Mouse (Mus musculus) heart, embryonic 16.5 days (tissue): ENCODE measurements around the gene Gm7138. TPM values are rescaled to one million over a fixed set of nuclear protein-coding genes. Genes with fewer than 3 reads are reported as not detected.
A peak's percentile ranks its signal among the peaks of the same experiment; 100 is the strongest.
"Not testable (repeated sequence)": the region's sequence is repeated elsewhere in the genome, so short reads cannot be mapped to it uniquely, and the experiment has no call there.

Source experiments
- ATAC-seq: fragments of 200-750 bp; cut with Nextera tagmentation; replicated peaks from 2 replicates; pipeline ENCODE4 v1.8.0; 2017; ENCODE audit warnings: moderate number of reproducible peaks; ENCODE audit not compliant: insufficient read depth, low FRiP score; ENCODE audit errors: extremely low read depth
- H3K27ac ChIP-seq: fragments of 300-500 bp; sonication (generic); 2 replicates; pipeline ENCODE4 v1.5.1; 2014; ENCODE audit warnings: mild to moderate bottlenecking, low read length, control low read depth, moderate library complexity
- H3K27me3 ChIP-seq: fragments of 300-500 bp; sonication (generic); 2 replicates; pipeline ENCODE4 v1.6.1; 2014; ENCODE audit warnings: low read length, mixed read lengths; ENCODE audit not compliant: control insufficient read depth, insufficient read depth
- H3K36me3 ChIP-seq: fragments of 300-500 bp; sonication (generic); 2 replicates; pipeline ENCODE4 v1.6.1; 2014; ENCODE audit not compliant: control insufficient read depth, insufficient read depth
- H3K4me1 ChIP-seq: fragments of 300-500 bp; sonication (generic); 2 replicates; pipeline ENCODE4 v1.6.1; 2014; ENCODE audit warnings: low read length, mixed read lengths; ENCODE audit not compliant: control insufficient read depth, insufficient read depth
- H3K4me2 ChIP-seq: fragments of 300-500 bp; sonication (generic); 2 replicates; pipeline ENCODE4 v1.6.1; 2014; ENCODE audit warnings: low read depth, mild to moderate bottlenecking, control low read depth, low read length
- H3K4me3 ChIP-seq: fragments of 300-500 bp; sonication (generic); 2 replicates; pipeline ENCODE4 v1.5.1; 2014; ENCODE audit warnings: mild to moderate bottlenecking, control low read depth, low read length
- H3K9ac ChIP-seq: fragments of 300-500 bp; sonication (generic); 2 replicates; pipeline ENCODE4 v1.6.1; 2014; ENCODE audit warnings: low read length, control low read depth
- H3K9me3 ChIP-seq: fragments of 300-500 bp; sonication (generic); replicated peaks from 2 replicates; pipeline ENCODE4 v1.6.1; 2016; ENCODE audit warnings: low read length; ENCODE audit not compliant: control insufficient read depth
- WGBS: fragments of 180-500 bp; shearing (Covaris S2); extraction: QIAGEN DNeasy Blood & Tissue Kit; methylation state at CpG from one replicate; pipeline ENCODE4 v1.1.7; 2014; 5-methylcytosine and 5-hydroxymethylcytosine counted together
- polyA plus RNA-seq: library from polyadenylated mRNA; unstranded; fragments of >200 nt; fragmentation: Nextera tagmentation; extraction: Ambion mirVana; gene quantifications from 2 replicates; pipeline ENCODE4 v1.2.1, GENCODE M21; 2015

The Gm7138 gene
- polyA plus RNA-seq, 1 experiment from 2014 or later: not detected

DNA sequence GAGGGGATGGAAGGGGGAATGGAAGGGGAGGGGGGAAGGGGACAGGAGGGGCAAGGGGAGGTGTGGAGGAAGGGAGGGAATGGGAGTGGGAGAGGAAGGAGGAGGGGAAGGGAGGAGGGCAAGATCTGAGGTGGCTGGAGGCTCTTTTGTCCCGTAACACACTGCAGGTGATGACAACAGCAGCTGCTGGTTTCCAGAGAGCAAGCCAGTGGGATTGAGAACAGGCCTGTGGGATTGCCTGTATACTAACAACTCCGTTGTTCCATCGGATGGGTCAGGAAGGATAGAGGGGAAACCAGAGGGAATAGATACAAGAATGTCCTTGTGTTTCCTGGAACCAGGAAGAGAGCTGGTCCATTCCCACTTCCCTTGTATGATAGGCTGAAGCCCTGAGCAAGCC is 20.9 kb upstream of the Gm7138 start:
- H3K4me3 ChIP-seq: no peak overlapping the region
- no peaks in the 10 kb centered on the region for H3K9me3 ChIP-seq
- H3K9ac ChIP-seq: no peak overlapping the region
- no peak overlapping the region for H3K4me2 ChIP-seq
- ATAC-seq: peak; percentile 56; the same call in 1 of the 2 replicates
- H3K4me1 ChIP-seq: peaks cover 6% of the 10 kb centered on the region
- 6% methylated on average over 3 of the region's 3 CpGs for WGBS
- H3K27me3 ChIP-seq: no peaks in the 10 kb centered on the region
- H3K36me3 ChIP-seq: no peaks in the 10 kb centered on the region
- peak overlapping the region; percentile 17 for H3K27ac ChIP-seq

GRCm38 (mm10) chr10:77794976-77795375 is 18.2 kb upstream of the Gm7138 start, which contains the start of gene Gm9639:
Gm9639 (minus strand) TSS chr10:77795076.
- no peaks in the 10 kb centered on the region for H3K36me3 ChIP-seq
- H3K4me1 ChIP-seq: peaks cover 6% of the 10 kb centered on the region
- no peak within 1 kb of the TSS for H3K4me2 ChIP-seq
- no peak within 1 kb of the TSS for H3K9ac ChIP-seq
- H3K9me3 ChIP-seq: no peaks in the 10 kb centered on the region
- no peak within 1 kb of the TSS for H3K4me3 ChIP-seq
- WGBS: 51% methylated on average over 2 of the region's 2 CpGs
- no peak for ATAC-seq
- H3K27me3 ChIP-seq: no peaks in the 10 kb centered on the region
- no peak within 1 kb of the TSS for H3K27ac ChIP-seq

DNA sequence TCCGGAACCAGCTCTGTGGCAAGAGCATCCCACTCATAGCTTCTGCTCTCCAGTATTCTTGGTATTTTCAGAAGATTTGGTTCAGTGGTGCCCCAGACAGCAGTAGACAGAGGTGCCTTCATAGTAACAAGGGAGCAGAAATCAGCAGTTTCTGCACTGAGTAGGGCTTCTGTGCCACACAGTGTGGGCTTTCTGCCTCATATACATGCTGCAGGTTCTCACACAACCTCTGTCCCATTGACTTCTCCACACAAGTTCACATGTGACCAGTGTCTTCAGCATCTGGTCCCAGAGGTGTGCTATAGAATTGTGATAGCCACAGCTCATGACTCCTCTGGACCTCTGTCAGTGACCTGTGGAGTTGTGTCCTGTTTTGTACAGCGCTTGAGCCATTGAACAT is 11.9 kb upstream of the Gm7138 start:
- no peaks in the 10 kb centered on the region for H3K27me3 ChIP-seq
- no peaks in the 10 kb centered on the region for H3K36me3 ChIP-seq
- H3K4me3 ChIP-seq: no peak overlapping the region
- H3K27ac ChIP-seq: no peak overlapping the region
- 81% methylated on average over 2 of the region's 2 CpGs for WGBS
- H3K9me3 ChIP-seq: no peaks in the 10 kb centered on the region
- no peak overlapping the region for H3K9ac ChIP-seq
- no peak overlapping the region for H3K4me2 ChIP-seq
- ATAC-seq: no peak
- H3K4me1 ChIP-seq: no peaks in the 10 kb centered on the region

GRCm38 (mm10) chr10:77787876-77788275 is 11.1 kb upstream of the Gm7138 start, which contains the start of gene Gm7137:
Gm7137 (minus strand) TSS chr10:77788200.
- WGBS: no CpG with 5 or more reads among the region's 1 CpGs
- H3K9ac ChIP-seq, ATAC-seq, H3K36me3 ChIP-seq, H3K4me3 ChIP-seq, H3K9me3 ChIP-seq, H3K4me2 ChIP-seq, H3K4me1 ChIP-seq, H3K27me3 ChIP-seq, H3K27ac ChIP-seq: not testable (repeated sequence)

- H3K27ac ChIP-seq, H3K9me3 ChIP-seq, H3K4me1 ChIP-seq, H3K9ac ChIP-seq, H3K4me3 ChIP-seq, H3K27me3 ChIP-seq, H3K36me3 ChIP-seq, H3K4me2 ChIP-seq: not testable (repeated sequence)
- peak; percentile 73 for ATAC-seq
- WGBS: 45% methylated on average over 1 of the region's 3 CpGs
These were observed 6.7 kb upstream of the Gm7138 start for GRCm38 (mm10) chr10:77783396-77783795.

DNA sequence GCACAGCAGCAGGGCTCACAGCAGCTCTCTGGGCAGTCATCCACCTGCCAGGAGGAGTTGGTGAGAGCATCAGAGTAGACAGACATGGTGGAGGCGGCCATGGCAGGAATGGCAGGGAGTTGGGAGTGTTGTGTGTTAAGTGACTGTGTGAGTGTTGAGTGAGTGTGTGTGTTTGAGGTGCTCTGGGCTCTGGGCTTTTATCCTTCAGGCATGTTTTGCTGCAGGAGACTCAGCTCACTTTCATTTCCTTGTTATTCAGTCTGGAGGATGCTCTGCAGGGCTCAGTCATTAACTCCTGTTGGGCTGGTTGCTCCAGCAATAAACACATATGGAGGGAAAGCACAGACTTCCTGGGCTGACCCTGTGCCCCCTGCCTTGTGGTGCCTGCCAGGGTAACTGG is 5.7 kb upstream of the Gm7138 start, which contains the start of gene Gm3250:
Gene Gm3250, minus strand, starts transcription at position 101 of the 400 bp plus-strand sequence.
- H3K4me1 ChIP-seq, H3K4me2 ChIP-seq, H3K27me3 ChIP-seq, H3K9ac ChIP-seq, ATAC-seq, H3K9me3 ChIP-seq, H3K36me3 ChIP-seq, H3K27ac ChIP-seq, H3K4me3 ChIP-seq: not testable (repeated sequence)
- WGBS: 50% methylated on average over 1 of the region's 1 CpGs

DNA sequence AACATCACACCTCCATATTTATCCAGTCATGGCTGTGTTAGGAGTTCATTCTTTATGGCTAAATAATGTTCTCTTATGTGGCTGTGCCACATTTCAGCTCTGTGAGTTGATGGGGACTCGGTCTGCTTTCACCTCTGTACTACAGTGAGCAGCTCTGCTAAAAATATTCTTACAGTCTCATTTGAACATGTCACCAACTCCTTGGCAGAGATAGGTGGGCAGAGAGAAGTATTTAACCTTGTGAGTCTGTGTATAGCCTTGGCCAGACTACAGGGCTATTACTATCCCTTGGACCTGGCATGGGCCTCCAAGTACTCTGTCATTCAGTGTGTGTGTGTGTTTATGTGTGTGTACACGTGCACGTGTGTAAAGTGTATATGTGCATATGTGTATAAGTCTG is 4.6 kb downstream of the Gm7138 start:
- not testable (repeated sequence) for H3K9ac ChIP-seq, H3K36me3 ChIP-seq, H3K4me3 ChIP-seq, H3K4me1 ChIP-seq, H3K9me3 ChIP-seq, H3K4me2 ChIP-seq, H3K27ac ChIP-seq, H3K27me3 ChIP-seq
- WGBS: 40% methylated on average over 1 of the region's 3 CpGs
- ATAC-seq: peak; percentile 41; the same call in 1 of the 2 replicates

DNA sequence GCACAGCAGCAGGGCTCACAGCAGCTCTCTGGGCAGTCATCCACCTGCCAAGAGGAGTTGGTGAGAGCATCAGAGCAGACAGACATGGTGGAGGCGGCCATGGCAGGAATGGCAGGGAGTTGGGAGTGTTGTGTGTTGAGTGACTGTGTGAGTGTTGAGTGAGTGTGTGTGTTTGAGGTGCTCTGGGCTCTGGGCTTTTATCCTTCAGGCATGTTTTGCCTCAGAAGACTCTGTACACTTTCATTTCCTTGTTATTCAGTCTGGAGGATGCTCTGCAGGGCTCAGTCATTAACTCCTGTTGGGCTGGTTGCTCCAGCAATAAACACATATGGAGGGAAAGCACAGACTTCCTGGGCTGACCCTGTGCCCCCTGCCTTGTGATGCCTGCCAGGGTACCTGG is 5.5 kb downstream of the Gm7138 start, which contains the start of gene Gm3238:
Gene Gm3238, minus strand, starts transcription at position 101 of the 400 bp plus-strand sequence.
- not testable (repeated sequence) for H3K9ac ChIP-seq, H3K9me3 ChIP-seq, H3K27ac ChIP-seq, H3K4me3 ChIP-seq, H3K4me2 ChIP-seq, H3K27me3 ChIP-seq, ATAC-seq, H3K4me1 ChIP-seq, H3K36me3 ChIP-seq
- WGBS: no CpG with 5 or more reads among the region's 1 CpGs

DNA sequence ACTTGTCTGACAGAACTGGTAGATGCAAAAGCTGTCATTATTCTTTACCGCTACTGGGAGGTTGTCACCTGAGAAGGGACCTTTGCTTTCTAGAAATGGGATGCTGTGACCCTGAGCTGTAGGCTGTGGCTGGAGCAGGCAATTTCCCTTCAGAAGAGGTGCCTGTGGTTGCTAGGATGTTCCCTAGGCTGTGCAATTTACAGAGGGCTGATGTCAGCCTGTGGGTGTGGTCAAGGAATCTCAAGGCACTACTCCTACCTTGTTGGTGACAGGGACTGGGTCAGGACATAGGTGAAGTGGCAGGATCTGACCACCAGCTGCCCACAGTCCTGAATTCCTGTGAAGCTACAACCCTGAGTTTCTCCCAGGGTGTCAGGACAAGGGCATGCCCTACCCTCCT is 7.0 kb downstream of the Gm7138 start:
- no peak overlapping the region for H3K4me3 ChIP-seq
- no peak overlapping the region for H3K4me2 ChIP-seq
- 67% methylated on average over 1 of the region's 1 CpGs for WGBS
- no peak overlapping the region for H3K9ac ChIP-seq
- no peaks in the 10 kb centered on the region for H3K9me3 ChIP-seq
- ATAC-seq: no peak
- H3K4me1 ChIP-seq: no peaks in the 10 kb centered on the region
- no peak overlapping the region for H3K27ac ChIP-seq
- H3K36me3 ChIP-seq: no peaks in the 10 kb centered on the region
- no peaks in the 10 kb centered on the region for H3K27me3 ChIP-seq
